Mouse (Mus musculus) embryonic fibroblast, embryonic 13.5 days (primary cell): ENCODE results near the gene Wnt10b. TPM values are rescaled to one million over a fixed set of nuclear protein-coding genes. Genes with fewer than 3 reads are reported as not detected.
A peak's percentile ranks its signal among the peaks of the same experiment; 100 is the strongest.

Source experiments
- H3K27ac ChIP-seq: 2 replicates; pipeline ENCODE4 v1.5.1; 2012; ENCODE audit warnings: low read length, control low read depth, inconsistent platforms; ENCODE audit not compliant: insufficient read depth
- H3K4me1 ChIP-seq: 2 replicates; pipeline ENCODE4 v1.6.1; 2011; ENCODE audit warnings: low read length; ENCODE audit not compliant: control insufficient read depth, insufficient read depth
- H3K4me3 ChIP-seq: 2 replicates; pipeline ENCODE4 v1.5.1; 2011; ENCODE audit warnings: mild to moderate bottlenecking, control low read depth, low read length; ENCODE audit not compliant: insufficient read depth
- CTCF ChIP-seq: IDR thresholded peaks from 2 replicates; pipeline ENCODE4 v1.5.1; 2011; ENCODE audit warnings: mild to moderate bottlenecking, control low read depth, low read length, moderate library complexity, borderline replicate concordance; ENCODE audit not compliant: insufficient read depth
- POLR2A ChIP-seq: IDR thresholded peaks from 2 replicates; pipeline ENCODE4 v1.6.1; 2011; ENCODE audit warnings: low read depth, mild to moderate bottlenecking, control low read depth, low read length, moderate library complexity
- polyA plus RNA-seq: library from polyadenylated mRNA; stranded (reverse); fragments of >200 nt; gene quantifications from 2 replicates; pipeline ENCODE4 v1.2.4, GENCODE M21; 2011; ENCODE audit warnings: low read depth; ENCODE audit not compliant: missing spikeins, insufficient read length

Wnt10b gene
- polyA plus RNA-seq, 1 experiment = 1.9 TPM

GRCm38 (mm10) chr15:98796803-98797595 is 19.0 kb upstream of the Wnt10b start:
- Histone ChIP-seq H3K27ac (no peak overlapping the region), H3K4me3 (no peak overlapping the region), H3K4me1 (no peaks in the 10 kb centered on the region; the same call in 1 of the 2 replicates)
- TF ChIP-seq CTCF (no peak), POLR2A (no peak)

DNA sequence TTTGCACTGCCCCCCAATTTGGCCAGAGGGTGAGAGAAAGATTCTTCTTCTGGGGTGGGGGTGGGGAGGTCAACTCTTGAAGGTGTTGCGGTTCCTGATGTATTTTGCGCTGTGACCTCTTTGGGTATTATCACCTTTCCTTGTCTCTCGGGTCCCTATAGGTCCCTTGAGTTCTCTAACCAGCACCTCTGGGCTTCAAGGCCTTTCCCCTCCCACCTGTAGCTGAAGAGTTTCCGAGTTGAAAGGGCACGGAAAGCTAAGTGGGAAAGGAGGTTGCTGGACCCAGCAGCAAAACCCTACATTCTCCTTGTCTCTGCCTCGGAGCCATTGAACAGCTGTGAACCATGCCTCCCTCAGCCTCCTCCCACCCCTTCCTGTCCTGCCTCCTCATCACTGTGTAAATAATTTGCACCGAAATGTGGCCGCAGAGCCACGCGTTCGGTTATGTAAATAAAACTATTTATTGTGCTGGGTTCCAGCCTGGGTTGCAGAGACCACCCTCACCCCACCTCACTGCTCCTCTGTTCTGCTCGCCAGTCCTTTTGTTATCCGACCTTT is 15.3 kb upstream of the Wnt10b start:
- Histone ChIP-seq H3K4me1 (peaks cover 3% of the 10 kb centered on the region; the same call in 1 of the 2 replicates), H3K4me3 (no peak overlapping the region), H3K27ac (no peak overlapping the region)
- TF ChIP-seq POLR2A = no peak
- TF ChIP-seq CTCF = no peak

GRCm38 (mm10) chr15:98792233-98793020 is 14.5 kb upstream of the Wnt10b start:
- no peak overlapping the region for H3K4me3 ChIP-seq
- H3K27ac ChIP-seq = no peak overlapping the region
- TF ChIP-seq POLR2A = no peak
- no peak for TF ChIP-seq CTCF
- H3K4me1 ChIP-seq = peaks cover 3% of the 10 kb centered on the region; the same call in 1 of the 2 replicates

- Histone ChIP-seq H3K27ac (no peak overlapping the region), H3K4me3 (no peak overlapping the region), H3K4me1 (peaks cover 3% of the 10 kb centered on the region; the same call in 1 of the 2 replicates)
- no peak for TF ChIP-seq CTCF
- no peak for TF ChIP-seq POLR2A
Observed at GRCm38 (mm10) chr15:98791771-98792170, 13.8 kb upstream of the Wnt10b start.

- Histone ChIP-seq H3K27ac (no peak overlapping the region), H3K4me3 (peak overlapping the region; percentile 8; the same call in 1 of the 2 replicates), H3K4me1 (peaks cover 3% of the 10 kb centered on the region; the same call in 1 of the 2 replicates)
- no peak for TF ChIP-seq POLR2A
- no peak for TF ChIP-seq CTCF
Observed at GRCm38 (mm10) chr15:98791221-98791620, 13.3 kb upstream of the Wnt10b start.

GRCm38 (mm10) chr15:98790761-98791160 is 12.8 kb upstream of the Wnt10b start:
- TF ChIP-seq CTCF = no peak
- no peak for TF ChIP-seq POLR2A
- Histone ChIP-seq H3K4me3 (peak overlapping the region; percentile 8; the same call in 1 of the 2 replicates), H3K4me1 (peaks cover 3% of the 10 kb centered on the region; the same call in 1 of the 2 replicates), H3K27ac (no peak overlapping the region)

DNA sequence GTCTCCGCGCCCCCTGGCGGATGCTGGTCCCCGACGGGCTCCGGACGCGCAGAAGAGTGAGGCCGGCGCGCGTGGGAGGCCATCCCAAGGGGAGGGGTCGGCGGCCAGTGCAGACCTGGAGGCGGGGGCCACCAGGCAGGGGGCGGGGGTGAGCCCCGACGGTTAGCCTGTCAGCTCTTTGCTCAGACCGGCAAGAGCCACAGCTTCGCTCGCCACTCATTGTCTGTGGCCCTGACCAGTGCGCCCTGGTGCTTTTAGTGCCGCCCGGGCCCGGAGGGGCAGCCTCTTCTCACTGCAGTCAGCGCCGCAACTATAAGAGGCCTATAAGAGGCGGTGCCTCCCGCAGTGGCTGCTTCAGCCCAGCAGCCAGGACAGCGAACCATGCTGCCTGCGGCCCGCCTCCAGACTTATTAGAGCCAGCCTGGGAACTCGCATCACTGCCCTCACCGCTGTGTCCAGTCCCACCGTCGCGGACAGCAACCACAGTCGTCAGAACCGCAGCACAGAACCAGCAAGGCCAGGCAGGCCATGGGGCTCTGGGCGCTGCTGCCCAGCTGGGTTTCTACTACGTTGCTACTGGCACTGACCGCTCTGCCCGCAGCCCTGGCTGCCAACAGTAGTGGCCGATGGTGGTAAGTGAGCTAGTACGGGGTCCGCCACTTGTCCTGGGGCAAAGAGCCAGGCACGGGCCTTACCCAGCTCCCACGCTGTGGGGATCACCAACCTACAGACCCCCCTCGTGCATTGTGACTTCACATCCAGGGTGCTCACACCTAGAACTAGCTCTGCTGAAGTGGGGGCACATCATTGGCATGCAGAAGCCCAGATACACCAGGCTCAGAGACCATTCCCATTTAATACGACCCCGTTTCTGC is 11.9 kb upstream of the Wnt10b start, which contains the start of gene Wnt1:
Gene Wnt1, plus strand, starts transcription at position 197 of the 875 bp plus-strand sequence.
- TF ChIP-seq POLR2A (no peak), CTCF (peak; percentile 72)
- H3K4me1 ChIP-seq = peaks cover 3% of the 10 kb centered on the region; the same call in 1 of the 2 replicates
- no peak within 1 kb of the TSS for H3K27ac ChIP-seq
- 0 out of 2 replicates have a peak within 1 kb of the TSS, but pooled peaks have one; percentile 8 for H3K4me3 ChIP-seq

- Histone ChIP-seq H3K4me3 (no peak overlapping the region), H3K4me1 (peaks cover 3% of the 10 kb centered on the region; the same call in 1 of the 2 replicates), H3K27ac (no peak overlapping the region)
- TF ChIP-seq CTCF (no peak), POLR2A (no peak)
Observed at GRCm38 (mm10) chr15:98788972-98789660, 11.2 kb upstream of the Wnt10b start.
